Mouse (Mus musculus) hindbrain, embryonic 12.5 days (tissue): Measurements from ENCODE around the gene Ptgfrn. TPM values are rescaled to one million over a fixed set of nuclear protein-coding genes. Genes with fewer than 3 reads are reported as not detected.

ENCODE experiments used
- ATAC-seq: fragments of 200-750 bp; cut with Nextera tagmentation; 2 replicates; pipeline ENCODE4 v1.8.0; 2017; ENCODE audit warnings: moderate TSS enrichment; ENCODE audit not compliant: low FRiP score
- H3K27ac ChIP-seq: fragments of 300-500 bp; sonication (generic); 2 replicates; pipeline ENCODE4 v1.5.1; 2016; ENCODE audit warnings: mild to moderate bottlenecking
- H3K27me3 ChIP-seq: fragments of 300-500 bp; sonication (generic); 2 replicates; pipeline ENCODE4 v1.6.1; 2016; ENCODE audit warnings: mild to moderate bottlenecking
- H3K36me3 ChIP-seq: fragments of 300-500 bp; sonication (generic); 2 replicates; pipeline ENCODE4 v1.6.1; 2016; ENCODE audit warnings: mild to moderate bottlenecking
- H3K4me1 ChIP-seq: fragments of 300-500 bp; sonication (generic); 2 replicates; pipeline ENCODE4 v1.6.1; 2016
- H3K4me2 ChIP-seq: fragments of 300-500 bp; sonication (generic); replicated peaks from 2 replicates; pipeline ENCODE4 v1.6.1; 2016; ENCODE audit warnings: mild to moderate bottlenecking
- H3K4me3 ChIP-seq: fragments of 300-500 bp; sonication (generic); 2 replicates; pipeline ENCODE4 v1.5.1; 2016; ENCODE audit warnings: mild to moderate bottlenecking
- H3K9ac ChIP-seq: fragments of 300-500 bp; sonication (generic); 2 replicates; pipeline ENCODE4 v1.6.1; 2016; ENCODE audit warnings: mild to moderate bottlenecking, moderate library complexity
- H3K9me3 ChIP-seq: fragments of 300-500 bp; sonication (generic); replicated peaks from 2 replicates; pipeline ENCODE4 v1.6.1; 2016; ENCODE audit warnings: mild to moderate bottlenecking
- WGBS: fragments of 180-500 bp; shearing (Covaris S2); methylation state at CpG from one replicate; pipeline ENCODE4 v1.1.7; 2016; 5-methylcytosine and 5-hydroxymethylcytosine counted together
- polyA plus RNA-seq: library from polyadenylated mRNA; unstranded; fragments of >200 nt; fragmentation: Nextera tagmentation; extraction: Ambion mirVana; gene quantifications from 2 replicates; pipeline ENCODE4 v1.2.1, GENCODE M21; 2016

Ptgfrn gene
- polyA plus RNA-seq, 1 experiment from 2014 or later: 3.6 TPM

DNA sequence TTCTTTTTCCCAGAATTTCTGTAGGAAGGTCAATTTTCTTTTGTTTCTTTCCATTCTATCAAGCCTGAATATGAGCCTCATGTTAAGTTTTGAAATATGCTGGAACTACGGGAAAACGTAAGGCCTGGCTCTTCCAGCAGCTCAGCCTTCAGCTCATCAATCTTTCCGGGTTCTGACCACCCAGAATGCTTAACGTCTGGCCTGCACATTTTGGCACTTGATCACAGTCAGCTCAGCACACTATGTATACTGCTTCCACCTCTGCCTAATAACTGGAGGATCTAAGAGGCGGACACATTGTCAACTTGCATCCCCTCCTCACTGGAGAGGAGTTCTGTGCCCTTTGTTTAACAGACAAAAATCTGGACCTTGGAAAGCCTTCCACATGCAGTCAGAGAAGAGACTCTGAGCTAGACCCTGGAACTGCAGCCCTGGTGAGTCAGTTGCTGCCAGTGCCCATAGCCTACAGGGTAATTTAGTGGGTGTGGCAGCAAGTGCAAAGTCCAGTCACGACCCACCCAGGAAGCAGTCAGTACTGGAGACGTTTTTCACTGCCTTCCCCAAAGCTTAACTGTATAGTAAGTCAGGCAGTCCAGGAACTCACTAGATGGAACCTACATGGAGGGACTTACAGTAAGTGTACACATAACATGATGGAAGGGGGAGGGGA is 1.9 kb upstream of the Ptgfrn start:
- Histone ChIP-seq H3K4me3 (no peak overlapping the region), H3K27ac (no peak overlapping the region), H3K27me3 (peaks cover 3% of the 10 kb centered on the region; the same call in 1 of the 2 replicates), H3K9ac (no peak overlapping the region), H3K9me3 (no peaks in the 10 kb centered on the region), H3K4me1 (peaks cover 32% of the 10 kb centered on the region), H3K36me3 (no peaks in the 10 kb centered on the region), H3K4me2 (no peak overlapping the region)
- ATAC-seq: no peak
- WGBS: 49% methylated on average over 7 of the region's 7 CpGs

DNA sequence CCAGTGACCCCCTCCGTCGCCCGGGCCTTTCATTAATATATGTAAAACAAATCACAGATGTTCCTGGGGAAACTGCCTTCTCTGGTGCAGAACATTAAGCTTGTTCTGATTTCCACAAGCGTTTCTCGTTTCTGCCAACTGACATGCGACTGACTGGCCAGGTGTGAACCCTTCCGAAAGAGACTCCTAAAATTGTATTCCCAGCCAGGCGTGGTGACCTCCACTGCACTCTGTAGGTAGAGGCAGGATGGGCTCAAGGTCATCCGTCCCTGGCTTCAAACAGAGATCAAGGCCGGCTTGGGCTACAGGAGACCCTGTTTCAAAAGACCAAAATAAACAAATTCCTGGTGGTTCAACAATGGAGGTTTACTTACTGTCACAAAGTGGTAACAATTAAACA is 1.2 kb upstream of the Ptgfrn start:
- no peaks in the 10 kb centered on the region for H3K9me3 ChIP-seq
- ATAC-seq: no peak
- peaks cover 3% of the 10 kb centered on the region; the same call in 1 of the 2 replicates for H3K27me3 ChIP-seq
- H3K4me1 ChIP-seq: peaks cover 32% of the 10 kb centered on the region
- no peaks in the 10 kb centered on the region for H3K36me3 ChIP-seq
- no peak overlapping the region for H3K27ac ChIP-seq
- H3K4me3 ChIP-seq: no peak overlapping the region
- no peak overlapping the region for H3K4me2 ChIP-seq
- H3K9ac ChIP-seq: no peak overlapping the region
- 35% methylated on average over 10 of the region's 10 CpGs for WGBS

DNA sequence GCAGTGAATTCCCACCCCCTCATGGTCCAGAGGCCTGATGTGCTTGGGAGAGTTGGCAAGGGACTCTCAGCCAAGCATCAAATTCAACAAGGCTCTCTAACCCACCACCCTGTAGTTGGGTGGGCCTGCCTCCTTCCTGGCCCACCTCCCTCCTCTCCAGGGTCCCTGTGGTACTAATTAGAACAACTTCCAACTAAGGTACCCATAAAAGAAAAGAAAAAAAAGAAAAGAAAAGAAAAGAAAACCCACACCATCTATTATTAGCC is 693 bp upstream of the Ptgfrn start:
- Histone ChIP-seq H3K4me3 (peak overlapping the region; percentile 80), H3K36me3 (no peaks in the 10 kb centered on the region), H3K4me2 (peak overlapping the region; percentile 85), H3K27ac (peak overlapping the region; percentile 72; the same call in 1 of the 2 replicates), H3K4me1 (peaks cover 33% of the 10 kb centered on the region), H3K9me3 (no peaks in the 10 kb centered on the region), H3K9ac (0 out of 2 replicates have a peak overlapping the region, but pooled peaks have one; percentile 92), H3K27me3 (peaks cover 3% of the 10 kb centered on the region; the same call in 1 of the 2 replicates)
- no peak for ATAC-seq

DNA sequence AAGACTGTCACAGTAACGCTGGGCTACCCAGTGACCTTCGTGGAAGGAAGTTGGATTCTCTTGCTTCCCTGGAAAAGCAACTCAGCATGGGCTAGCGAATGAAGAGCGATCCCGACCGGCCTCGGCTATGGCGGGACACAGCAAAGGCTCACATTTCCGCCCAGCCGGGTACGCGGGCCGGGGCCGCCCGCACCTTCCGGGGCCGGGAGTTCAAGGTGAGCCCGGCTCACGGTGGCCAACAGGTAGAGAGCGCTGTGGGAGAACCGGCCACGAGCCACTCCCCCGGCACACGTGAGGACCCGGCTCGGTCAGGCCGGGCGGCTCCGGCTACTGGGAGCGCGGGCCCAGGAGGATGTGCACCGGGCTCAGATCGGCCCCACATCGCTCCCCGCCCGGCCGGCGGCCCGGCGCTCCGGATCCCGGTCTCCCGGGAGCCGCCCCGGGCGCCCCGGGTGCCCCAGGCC is 488 bp downstream of the Ptgfrn start:
- Histone ChIP-seq H3K4me2 (peak overlapping the region; percentile 85), H3K4me1 (peaks cover 41% of the 10 kb centered on the region), H3K27ac (peak overlapping the region; percentile 72), H3K9ac (peak overlapping the region; percentile 92), H3K36me3 (no peaks in the 10 kb centered on the region), H3K27me3 (peaks cover 3% of the 10 kb centered on the region; the same call in 1 of the 2 replicates), H3K4me3 (peak overlapping the region; percentile 80), H3K9me3 (no peaks in the 10 kb centered on the region)
- 0% methylated on average over 37 of the region's 47 CpGs for WGBS
- peak; percentile 56 for ATAC-seq

DNA sequence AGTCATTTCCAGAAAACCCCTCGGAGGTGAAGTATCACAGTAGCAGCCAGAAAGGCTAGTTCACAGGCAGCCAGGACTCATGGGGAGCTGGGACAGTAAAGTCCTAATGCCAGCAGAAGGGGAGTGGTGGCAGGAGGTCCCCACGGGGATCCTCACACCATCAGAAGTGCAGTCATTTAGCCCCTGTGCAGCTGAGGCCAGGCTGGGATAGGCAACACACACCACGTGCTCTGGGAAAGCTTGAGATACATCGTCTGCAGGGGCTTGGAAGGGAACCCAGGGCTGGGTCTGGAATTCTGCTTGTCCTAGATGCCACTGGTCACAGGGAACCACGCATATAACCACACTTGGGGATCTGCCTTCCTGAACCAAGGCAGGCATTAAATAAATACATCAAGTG is 1.2 kb downstream of the Ptgfrn start:
- 20% methylated on average over 5 of the region's 5 CpGs for WGBS
- Histone ChIP-seq H3K4me2 (peak overlapping the region; percentile 85), H3K27ac (no peak overlapping the region), H3K4me1 (peaks cover 41% of the 10 kb centered on the region), H3K4me3 (peak overlapping the region; percentile 80), H3K9me3 (no peaks in the 10 kb centered on the region), H3K36me3 (no peaks in the 10 kb centered on the region), H3K27me3 (peaks cover 3% of the 10 kb centered on the region; the same call in 1 of the 2 replicates), H3K9ac (0 out of 2 replicates have a peak overlapping the region, but pooled peaks have one; percentile 92)
- ATAC-seq: peak; percentile 26; the same call in 1 of the 2 replicates

DNA sequence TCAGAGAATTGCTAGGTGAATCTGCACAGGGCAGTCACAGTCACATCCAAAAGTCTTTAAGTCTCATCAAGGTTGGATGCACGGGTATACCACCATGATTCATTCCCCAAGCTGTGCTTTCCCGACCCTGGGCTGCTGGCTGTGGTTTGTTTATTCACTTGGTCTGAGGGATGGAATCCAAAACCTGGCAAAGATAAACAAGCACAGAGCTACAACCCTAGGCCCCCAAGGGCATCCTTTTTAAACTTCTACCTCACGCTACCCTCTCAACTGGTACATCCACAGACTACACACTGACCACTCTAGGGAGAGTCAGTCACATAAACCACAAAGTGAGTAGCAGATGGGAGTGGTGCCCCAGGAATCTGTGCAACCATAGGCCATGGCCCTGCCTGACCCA is 1.8 kb downstream of the Ptgfrn start:
- Histone ChIP-seq H3K4me1 (peaks cover 41% of the 10 kb centered on the region), H3K9ac (no peak overlapping the region), H3K4me2 (peak overlapping the region; percentile 85), H3K9me3 (no peaks in the 10 kb centered on the region), H3K4me3 (no peak overlapping the region), H3K36me3 (no peaks in the 10 kb centered on the region), H3K27ac (no peak overlapping the region), H3K27me3 (peaks cover 3% of the 10 kb centered on the region; the same call in 1 of the 2 replicates)
- 58% methylated on average over 3 of the region's 3 CpGs for WGBS
- no peak for ATAC-seq

DNA sequence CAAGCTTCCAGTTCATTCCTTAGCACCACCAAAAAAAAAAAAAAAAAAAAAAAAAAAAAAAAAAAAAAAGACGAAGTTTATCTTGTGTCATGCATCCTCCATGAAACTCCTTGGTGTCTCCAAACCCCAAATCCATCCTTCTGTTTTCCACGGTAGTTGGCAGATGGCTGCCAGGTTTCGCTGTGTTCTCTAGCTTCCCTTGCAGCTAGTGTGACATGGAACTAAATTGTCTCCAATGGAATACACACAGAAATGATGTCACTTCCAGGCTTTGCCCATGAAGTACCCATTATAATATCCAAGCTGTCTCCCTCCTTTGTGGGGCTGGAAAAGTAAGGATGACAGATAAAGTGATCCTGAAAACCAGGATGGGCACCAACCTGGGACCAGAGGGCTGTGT is 3.8 kb downstream of the Ptgfrn start:
- Histone ChIP-seq H3K4me1 (peaks cover 39% of the 10 kb centered on the region), H3K9ac (no peak overlapping the region), H3K9me3 (no peaks in the 10 kb centered on the region), H3K27ac (no peak overlapping the region), H3K4me3 (no peak overlapping the region), H3K4me2 (no peak overlapping the region), H3K36me3 (no peaks in the 10 kb centered on the region), H3K27me3 (peaks cover 3% of the 10 kb centered on the region; the same call in 1 of the 2 replicates)
- WGBS: 98% methylated on average over 3 of the region's 3 CpGs
- ATAC-seq: no peak

DNA sequence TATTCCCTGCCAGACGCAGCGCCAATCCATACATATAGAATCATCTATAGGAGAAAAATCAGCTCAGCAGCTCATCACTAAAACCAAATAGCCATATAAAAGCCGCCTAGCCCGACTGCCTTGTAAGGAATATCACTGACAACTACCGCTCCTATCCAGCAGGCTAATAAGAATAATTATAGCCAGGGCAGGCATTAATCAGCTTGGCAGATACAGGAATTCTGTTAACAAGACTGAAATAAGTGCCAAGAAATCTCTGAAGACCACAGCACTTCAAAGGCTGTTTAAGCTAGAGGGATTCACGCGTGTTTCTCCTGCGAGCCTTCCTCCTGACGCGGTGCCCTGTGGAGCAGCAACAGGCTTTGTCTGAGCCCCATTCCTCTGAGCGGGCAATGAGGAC is 4.6 kb downstream of the Ptgfrn start:
- H3K27ac ChIP-seq: no peak overlapping the region
- H3K4me1 ChIP-seq: peaks cover 32% of the 10 kb centered on the region
- H3K9me3 ChIP-seq: no peaks in the 10 kb centered on the region
- H3K4me3 ChIP-seq: no peak overlapping the region
- ATAC-seq: no peak
- H3K4me2 ChIP-seq: no peak overlapping the region
- no peak overlapping the region for H3K9ac ChIP-seq
- peaks cover 3% of the 10 kb centered on the region; the same call in 1 of the 2 replicates for H3K27me3 ChIP-seq
- no peaks in the 10 kb centered on the region for H3K36me3 ChIP-seq
- WGBS: 83% methylated on average over 11 of the region's 11 CpGs

DNA sequence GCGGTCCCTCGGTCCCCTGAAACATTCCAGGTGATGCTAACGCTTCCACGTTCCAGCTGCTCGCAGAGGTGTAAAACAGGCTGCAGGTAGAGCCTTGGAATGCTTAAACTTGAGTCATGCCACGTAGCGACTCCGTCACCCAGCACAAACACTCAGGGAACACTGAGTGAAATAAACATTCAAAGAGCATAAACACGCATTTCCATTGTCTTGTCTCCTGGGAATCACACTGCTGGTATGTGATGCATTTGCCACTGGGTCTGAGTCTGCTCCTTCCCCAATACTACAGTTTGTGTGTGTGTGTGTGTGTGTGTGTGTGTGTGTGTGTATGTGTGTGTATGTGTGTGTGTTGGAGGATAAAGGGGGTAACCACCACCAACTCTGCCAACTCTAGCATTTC is 5.2 kb downstream of the Ptgfrn start:
- Histone ChIP-seq H3K4me1 (peaks cover 30% of the 10 kb centered on the region), H3K9ac (no peak overlapping the region), H3K4me3 (no peak overlapping the region), H3K4me2 (no peak overlapping the region), H3K27me3 (peaks cover 3% of the 10 kb centered on the region; the same call in 1 of the 2 replicates), H3K9me3 (no peaks in the 10 kb centered on the region), H3K27ac (no peak overlapping the region), H3K36me3 (no peaks in the 10 kb centered on the region)
- WGBS: 90% methylated on average over 9 of the region's 9 CpGs
- ATAC-seq: no peak

DNA sequence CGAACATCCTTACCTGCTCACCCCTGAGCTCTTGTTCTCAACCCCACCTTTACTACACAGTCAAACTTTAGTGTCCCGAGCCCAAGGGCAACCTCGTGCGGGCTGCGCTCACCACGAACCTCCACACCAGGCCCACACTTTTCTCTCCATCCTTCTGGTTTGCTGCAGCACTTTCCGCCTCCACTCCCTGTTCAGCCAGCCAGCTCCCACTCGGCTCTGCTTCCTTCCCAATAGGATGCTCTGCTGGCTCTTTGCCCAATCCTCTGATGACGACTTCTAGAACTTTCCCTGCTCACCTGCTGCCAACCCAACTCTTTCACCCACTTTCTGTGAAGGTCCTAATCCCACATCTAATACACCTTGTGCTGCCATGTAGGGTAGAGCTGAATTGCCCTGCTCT is 6.3 kb downstream of the Ptgfrn start:
- peaks cover 3% of the 10 kb centered on the region; the same call in 1 of the 2 replicates for H3K27me3 ChIP-seq
- WGBS: 84% methylated on average over 9 of the region's 9 CpGs
- no peak for ATAC-seq

DNA sequence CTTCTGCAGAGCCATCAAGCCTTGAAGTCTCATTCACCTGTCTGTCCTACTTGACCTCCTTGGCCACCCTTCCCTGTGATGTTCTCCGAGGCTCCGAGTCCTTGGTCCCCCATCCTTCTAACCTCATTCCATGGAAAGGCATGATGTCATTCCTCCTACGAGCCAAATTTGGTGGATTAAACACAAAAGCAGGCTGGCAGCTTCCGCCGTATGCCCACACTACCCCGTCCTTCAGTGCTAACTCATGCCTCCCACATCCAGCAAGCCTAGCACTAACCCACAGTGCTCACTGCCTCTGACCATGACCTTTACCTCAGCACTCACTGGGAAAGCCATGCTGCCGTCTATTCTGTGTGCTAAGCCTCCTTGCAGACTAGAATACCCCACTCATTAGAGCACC is 8.0 kb downstream of the Ptgfrn start:
- Histone ChIP-seq H3K4me1 (peaks cover 11% of the 10 kb centered on the region), H3K4me3 (no peak overlapping the region), H3K4me2 (no peak overlapping the region), H3K27me3 (no peaks in the 10 kb centered on the region), H3K9ac (no peak overlapping the region), H3K9me3 (no peaks in the 10 kb centered on the region; the same call in 1 of the 2 replicates), H3K36me3 (no peaks in the 10 kb centered on the region), H3K27ac (no peak overlapping the region)
- 88% methylated on average over 7 of the region's 7 CpGs for WGBS
- no peak for ATAC-seq

More for the DNA sequence above, 6.3 kb downstream of the Ptgfrn start:
- Histone ChIP-seq H3K4me2 (no peak overlapping the region), H3K4me1 (peaks cover 22% of the 10 kb centered on the region), H3K9ac (no peak overlapping the region), H3K27ac (no peak overlapping the region), H3K9me3 (no peaks in the 10 kb centered on the region), H3K4me3 (no peak overlapping the region), H3K36me3 (no peaks in the 10 kb centered on the region)

DNA sequence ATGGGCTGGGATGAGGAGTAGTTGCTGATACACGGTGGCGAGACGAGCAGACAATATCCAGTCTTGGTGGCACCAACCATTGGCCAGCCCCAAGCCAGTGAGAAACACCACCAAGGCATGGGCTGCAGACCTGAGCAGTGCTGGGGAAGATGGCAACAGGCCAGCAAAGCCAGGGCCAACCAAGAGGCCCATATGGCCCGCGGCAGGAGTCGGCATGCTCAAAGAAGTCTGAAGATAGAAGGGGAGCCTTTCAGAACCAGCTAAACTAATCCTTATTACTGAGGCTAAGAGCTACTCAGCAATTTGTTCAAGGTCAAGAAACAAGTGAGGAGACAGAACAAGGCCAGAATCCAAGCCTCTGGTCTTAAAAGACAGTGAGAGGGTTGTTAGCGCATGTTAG is 8.9 kb downstream of the Ptgfrn start:
- no peak for ATAC-seq
- Histone ChIP-seq H3K27me3 (no peaks in the 10 kb centered on the region), H3K9ac (no peak overlapping the region), H3K36me3 (no peaks in the 10 kb centered on the region), H3K27ac (no peak overlapping the region), H3K4me1 (peaks cover 11% of the 10 kb centered on the region), H3K4me3 (no peak overlapping the region), H3K9me3 (no peaks in the 10 kb centered on the region; the same call in 1 of the 2 replicates), H3K4me2 (no peak overlapping the region)
- 95% methylated on average over 7 of the region's 7 CpGs for WGBS
